ENCODE assay signal across 7 mouse cellular contexts in the genomic region with DNA sequence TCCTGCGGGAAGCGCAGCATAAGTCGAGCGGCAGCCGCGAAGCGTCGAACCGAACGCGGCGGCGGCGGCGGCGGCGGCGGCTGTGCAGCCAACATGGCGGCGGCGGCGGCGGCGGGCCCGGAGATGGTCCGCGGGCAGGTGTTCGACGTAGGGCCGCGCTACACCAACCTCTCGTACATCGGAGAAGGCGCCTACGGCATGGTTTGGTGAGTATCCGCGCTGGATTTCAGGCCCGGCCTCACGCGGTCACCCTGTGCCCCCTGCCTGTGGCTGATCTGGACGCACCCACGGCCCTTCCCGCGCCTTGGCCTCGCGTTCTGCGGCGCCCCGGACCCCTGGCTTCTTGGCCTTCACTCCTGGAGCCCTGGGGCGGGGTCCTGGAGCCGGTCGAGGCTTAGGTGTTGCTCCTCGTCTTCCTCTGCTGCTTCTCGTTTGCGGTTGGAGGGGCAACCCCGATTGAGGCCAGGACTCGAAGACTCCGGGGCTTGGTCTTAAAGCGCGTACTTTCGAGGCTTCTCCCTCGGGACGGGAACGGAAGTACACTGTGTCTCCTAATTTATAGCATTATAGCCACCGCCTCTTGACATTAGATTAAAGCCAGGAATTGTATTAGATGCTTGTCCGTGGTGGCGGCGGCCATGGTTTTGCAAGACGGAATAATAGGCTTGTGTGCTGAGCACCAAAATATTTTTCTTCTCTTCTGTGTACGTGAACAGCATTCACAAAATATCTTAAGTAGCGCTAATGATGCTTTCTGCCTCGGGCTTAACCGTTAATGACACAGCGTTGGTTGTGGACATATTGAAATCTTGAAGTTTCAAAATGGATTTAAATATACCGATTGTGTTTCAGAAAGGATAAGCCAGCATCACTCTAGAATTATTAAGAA. TPM values are rescaled to one million over a fixed set of nuclear protein-coding genes. Genes with fewer than 3 reads are reported as not detected.
DNase-seq lines count a peak whose midpoint lies in the region; ATAC-seq and TF ChIP-seq lines count a peak whose summit lies in the region.

No protein-coding gene starts in this region.

- no peaks in the 10 kb centered on the region for H3K27me3 ChIP-seq in heart, embryonic 10.5 days (ENCODE audit: insufficient read depth, poor library complexity, severe bottlenecking)
- no peaks in the 10 kb centered on the region for H3K27me3 ChIP-seq in lung, embryonic 14.5 days (ENCODE audit: insufficient read depth, low read length)

- H3K4me1 ChIP-seq in heart, embryonic 10.5 days, result peaks cover 19% of the 10 kb centered on the region
- H3K4me1 ChIP-seq in lung, embryonic 14.5 days (ENCODE audit: insufficient read depth), result peaks cover 2% of the 10 kb centered on the region; the same call in 1 of the 2 replicates

- TF ChIP-seq CTCF in lung, embryonic 14.5 days (IDR thresholded peaks at IDR 0.05; ENCODE audit: low read depth), result peak; percentile 19; the same call in 1 of the 2 replicates

- peak overlapping the region; percentile 83 for H3K4me3 ChIP-seq in heart, embryonic 10.5 days
- peak overlapping the region; percentile 83 for H3K4me3 ChIP-seq in lung, embryonic 14.5 days (ENCODE audit: low read depth, low read length)

- H3K4me2 ChIP-seq in lung, embryonic 14.5 days, result peak overlapping the region; percentile 73

- under 1% methylated on average over 75 of the region's 75 CpGs for WGBS in heart, embryonic 10.5 days
- WGBS in lung, embryonic 14.5 days, result under 1% methylated on average over 75 of the region's 75 CpGs

- peak overlapping the region; percentile 99 for H3K27ac ChIP-seq in heart, embryonic 10.5 days
- H3K27ac ChIP-seq in lung, embryonic 14.5 days (ENCODE audit: low read depth), result peak overlapping the region; percentile 92

- H3K36me3 ChIP-seq in heart, embryonic 10.5 days, result peaks cover 19% of the 10 kb centered on the region
- peaks cover 10% of the 10 kb centered on the region; the same call in 1 of the 2 replicates for H3K36me3 ChIP-seq in lung, embryonic 14.5 days (ENCODE audit: insufficient read depth)

- peak; percentile 51 for ATAC-seq in CD4-positive, CD25-positive, alpha-beta regulatory T cell, adult 4 months
- peak; percentile 79 for ATAC-seq in lung, embryonic 14.5 days (ENCODE audit: insufficient read depth)
- ATAC-seq in neutrophil, adult 5-6 weeks (ENCODE audit: extremely low read depth, insufficient number of reproducible peaks, low FRiP score, poor library complexity, severe bottlenecking), result peak; percentile 23; the same call in 1 of the 2 replicates

- peak; percentile 84 for DNase-seq in MN1 (ENCODE audit: low spot score)
- peak; percentile 74 for DNase-seq in embryo, embryonic 9.5 days (ENCODE audit: extremely low spot score)
- peak; percentile 88 for DNase-seq in heart, embryonic 10.5 days (ENCODE audit: low spot score)
- DNase-seq in kidney, adult 8-10 months, result peak; percentile 43 to 62
- peak; percentile 75 for DNase-seq in lung, embryonic 14.5 days

- peak overlapping the region; percentile 79 for H3K9ac ChIP-seq in lung, embryonic 14.5 days

- no peaks in the 10 kb centered on the region for H3K9me3 ChIP-seq in heart, embryonic 10.5 days
- H3K9me3 ChIP-seq in lung, embryonic 14.5 days (ENCODE audit: low read depth, low read length), result no peaks in the 10 kb centered on the region

RNA-seq across cellular contexts. Expression of gene Mapk1, which starts 0.6 kb away (rescaled TPM):
- polyA plus RNA-seq in CD4-positive, CD25-positive, alpha-beta regulatory T cell, adult 4 months (2017; shearing (Covaris generic)), result 10 to 100 TPM; 19.1 to 32.1 TPM
- polyA plus RNA-seq in heart, embryonic 10.5 days (2016; fragmentation: Nextera tagmentation; extraction: Ambion mirVana), result 127 and 153 TPM in 2 replicates
- polyA plus RNA-seq in lung, embryonic 14.5 days (2014; fragmentation: Nextera tagmentation; extraction: Ambion mirVana), result 181 and 186 TPM in 2 replicates
- total RNA-seq in neutrophil, adult 5-6 weeks (2017), result 130 and 147 TPM in 2 replicates

Comparison
In these comparisons a context has a peak if more than half of its experiments do, and no peak if none do; other contexts are left out.
1. Peak in every context shown above with its lines: DNase-seq, ATAC-seq, H3K4me3 ChIP-seq and H3K27ac ChIP-seq.
2. ATAC-seq: peak in every context shown above with its lines; median percentile 79 in lung, embryonic 14.5 days; 51 in CD4-positive, CD25-positive, alpha-beta regulatory T cell, adult 4 months; 23 in neutrophil, adult 5-6 weeks.